Mouse (Mus musculus): Measurements from ENCODE around the gene 4921539E11Rik.

GRCm38 (mm10) chr4:103324688-103325451 is 34.2 kb upstream of the 4921539E11Rik start:
- no peak for TF ChIP-seq POLR2A (IDR thresholded peaks at IDR 0.05; ENCODE audit: low read depth, low read length)
- TF ChIP-seq CTCF (conservative IDR thresholded peaks at IDR 0.05; ENCODE audit: insufficient read depth, insufficient read length, low read depth, low read length), result no peak

Measured in kidney, adult 2 months (tissue).